Mouse (Mus musculus) kidney, postnatal 0 days (tissue): ENCODE data around the gene Bcat1. TPM values are rescaled to one million over a fixed set of nuclear protein-coding genes. Genes with fewer than 3 reads are reported as not detected.
"Not testable (repeated sequence)": the region's sequence is repeated elsewhere in the genome, so short reads cannot be mapped to it uniquely, and the experiment has no call there.

Source experiments
- ATAC-seq: fragments of 200-750 bp; cut with Nextera tagmentation; replicated peaks from 2 replicates; pipeline ENCODE4 v1.8.0; 2017; ENCODE audit warnings: low read depth, moderate number of reproducible peaks, moderate TSS enrichment, moderate library complexity; ENCODE audit not compliant: low FRiP score
- DNase-seq: peaks from one replicate; pipeline ENCODE4 v3.0.0-alpha.2; 2016; ENCODE audit warnings: low spot score
- H3K27ac ChIP-seq: fragments of 300-500 bp; sonication (generic); 2 replicates; pipeline ENCODE4 v1.5.1; 2014; ENCODE audit warnings: mild to moderate bottlenecking
- H3K27me3 ChIP-seq: fragments of 300-500 bp; sonication (generic); 2 replicates; pipeline ENCODE4 v1.6.1; 2014; ENCODE audit warnings: low read length, mixed read lengths; ENCODE audit not compliant: insufficient read depth
- H3K36me3 ChIP-seq: fragments of 300-500 bp; sonication (generic); 2 replicates; pipeline ENCODE4 v1.6.1; 2014; ENCODE audit warnings: low read length, mixed read lengths; ENCODE audit not compliant: insufficient read depth
- H3K4me1 ChIP-seq: fragments of 300-500 bp; sonication (generic); replicated peaks from 2 replicates; pipeline ENCODE4 v1.6.1; 2014; ENCODE audit warnings: antibody characterized with exemption, low read length, mixed read lengths; ENCODE audit not compliant: insufficient read depth
- H3K4me2 ChIP-seq: fragments of 300-500 bp; sonication (generic); 2 replicates; pipeline ENCODE4 v1.6.1; 2014; ENCODE audit warnings: mild to moderate bottlenecking, low read length, moderate library complexity, mixed read lengths
- H3K4me3 ChIP-seq: fragments of 300-500 bp; sonication (generic); replicated peaks from 2 replicates; pipeline ENCODE4 v1.5.1; 2014; ENCODE audit warnings: low read depth, low read length
- H3K9ac ChIP-seq: fragments of 300-500 bp; sonication (generic); 2 replicates; pipeline ENCODE4 v1.6.1; 2014; ENCODE audit warnings: low read depth, low read length
- H3K9me3 ChIP-seq: fragments of 300-500 bp; sonication (generic); replicated peaks from 2 replicates; pipeline ENCODE4 v1.6.1; 2016; ENCODE audit warnings: low read length, inconsistent platforms, mixed read lengths
- CTCF ChIP-seq: IDR thresholded peaks from 2 replicates; pipeline ENCODE4 v1.5.1; 2016; ENCODE audit warnings: antibody characterized with exemption, low read depth, mild to moderate bottlenecking, moderate library complexity
- WGBS: fragments of 180-500 bp; shearing (Covaris S2); extraction: QIAGEN DNeasy Blood & Tissue Kit; methylation state at CpG from one replicate; pipeline ENCODE4 v1.1.7; 2014; 5-methylcytosine and 5-hydroxymethylcytosine counted together
- polyA plus RNA-seq: library from polyadenylated mRNA; unstranded; fragments of >200 nt; fragmentation: Nextera tagmentation; extraction: Ambion mirVana; gene quantifications from 2 replicates; pipeline ENCODE4 v1.2.1, GENCODE M21; 2015

Bcat1 gene
- polyA plus RNA-seq, 1 experiment from 2014 or later, result 5.8 TPM

DNA sequence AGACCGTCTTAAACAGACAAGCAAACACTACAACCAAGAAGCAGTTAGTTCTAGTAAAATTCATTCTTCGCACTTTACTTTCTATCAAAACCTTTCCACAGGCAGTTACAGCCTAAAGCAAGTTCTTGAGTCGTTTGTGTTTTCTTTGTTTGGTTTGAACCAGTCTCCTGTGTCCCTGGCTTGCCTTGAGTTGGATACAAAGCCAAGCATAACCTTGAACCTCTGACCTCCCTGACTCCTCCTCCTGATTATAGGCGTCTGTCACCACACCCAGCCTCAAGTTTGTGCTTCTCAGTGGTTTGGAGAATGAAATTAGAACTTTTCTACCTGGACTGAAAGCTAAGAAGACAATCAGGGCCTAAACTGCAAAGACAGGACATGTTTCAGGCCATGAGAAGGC, 18.4 kb upstream of the Bcat1 start:
- TF ChIP-seq CTCF, result no peak
- no peak overlapping the region for H3K27ac ChIP-seq
- no peak overlapping the region for H3K4me3 ChIP-seq
- H3K9me3 ChIP-seq, result no peaks in the 10 kb centered on the region
- H3K36me3 ChIP-seq, result no peaks in the 10 kb centered on the region
- no peaks in the 10 kb centered on the region for H3K27me3 ChIP-seq
- ATAC-seq, result no peak
- no peaks in the 10 kb centered on the region for H3K4me1 ChIP-seq
- WGBS, result 69% methylated on average over 4 of the region's 4 CpGs
- no peak overlapping the region for H3K4me2 ChIP-seq
- H3K9ac ChIP-seq, result no peak overlapping the region
- no peak for DNase-seq

DNA sequence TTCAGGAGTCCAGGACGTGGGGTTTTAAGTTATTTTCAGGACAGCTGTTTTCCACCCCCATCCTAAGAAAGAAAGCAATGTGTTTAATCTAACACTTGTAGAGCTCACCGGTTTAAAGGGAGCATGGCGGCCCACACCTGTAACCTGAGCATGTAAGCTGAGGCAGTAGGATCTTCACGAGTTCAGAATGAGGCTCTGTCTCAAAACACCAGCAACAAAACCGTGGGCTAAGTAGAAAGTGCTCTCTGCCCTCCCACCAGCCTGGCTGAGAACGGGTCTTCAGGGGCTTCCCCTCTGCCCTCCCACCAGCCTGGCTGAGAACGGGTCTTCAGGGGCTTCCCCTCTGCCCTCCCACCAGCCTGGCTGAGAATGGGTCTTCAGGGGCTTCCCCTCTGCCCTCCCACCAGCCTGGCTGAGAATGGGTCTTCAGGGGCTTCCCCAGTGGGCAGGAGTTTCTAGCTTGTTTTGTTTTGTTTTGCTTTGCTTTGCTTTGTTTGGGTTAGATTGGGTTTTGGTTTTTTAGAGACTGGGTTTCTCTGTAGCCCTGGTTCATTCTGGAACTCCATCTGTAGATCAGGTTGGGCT, 17.1 kb upstream of the Bcat1 start:
- not testable (repeated sequence) for H3K9me3 ChIP-seq, H3K27ac ChIP-seq, H3K4me3 ChIP-seq, H3K4me2 ChIP-seq, H3K27me3 ChIP-seq, H3K4me1 ChIP-seq, H3K36me3 ChIP-seq, H3K9ac ChIP-seq, DNase-seq, ATAC-seq
- 40% methylated on average over 7 of the region's 7 CpGs for WGBS

DNA sequence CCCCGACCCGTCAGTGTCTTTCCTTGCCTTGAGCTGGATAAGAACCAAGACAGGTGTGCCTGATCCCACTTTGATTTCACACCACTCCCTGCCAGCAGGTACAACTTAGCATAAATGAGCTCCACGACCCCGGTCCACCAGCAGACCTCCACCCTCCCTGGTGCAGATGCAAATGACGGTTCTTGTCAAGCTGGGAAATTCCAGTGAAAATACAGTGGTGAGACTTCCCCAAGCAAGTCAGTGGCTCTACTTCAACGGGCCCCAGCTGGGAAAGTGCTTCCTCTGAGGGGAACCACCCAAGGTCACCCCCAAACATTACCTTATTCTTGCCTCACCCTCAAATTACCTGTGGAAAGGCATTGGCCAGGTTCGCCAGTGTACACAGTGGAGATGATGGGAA, 16.0 kb upstream of the Bcat1 start:
- ATAC-seq, result no peak
- H3K36me3 ChIP-seq, result no peaks in the 10 kb centered on the region
- no peak for TF ChIP-seq CTCF
- DNase-seq, result no peak
- H3K9ac ChIP-seq, result no peak overlapping the region
- H3K27ac ChIP-seq, result no peak overlapping the region
- no peaks in the 10 kb centered on the region for H3K9me3 ChIP-seq
- no peaks in the 10 kb centered on the region for H3K27me3 ChIP-seq
- WGBS, result 75% methylated on average over 7 of the region's 7 CpGs
- H3K4me2 ChIP-seq, result no peak overlapping the region
- H3K4me1 ChIP-seq, result no peaks in the 10 kb centered on the region
- no peak overlapping the region for H3K4me3 ChIP-seq

DNA sequence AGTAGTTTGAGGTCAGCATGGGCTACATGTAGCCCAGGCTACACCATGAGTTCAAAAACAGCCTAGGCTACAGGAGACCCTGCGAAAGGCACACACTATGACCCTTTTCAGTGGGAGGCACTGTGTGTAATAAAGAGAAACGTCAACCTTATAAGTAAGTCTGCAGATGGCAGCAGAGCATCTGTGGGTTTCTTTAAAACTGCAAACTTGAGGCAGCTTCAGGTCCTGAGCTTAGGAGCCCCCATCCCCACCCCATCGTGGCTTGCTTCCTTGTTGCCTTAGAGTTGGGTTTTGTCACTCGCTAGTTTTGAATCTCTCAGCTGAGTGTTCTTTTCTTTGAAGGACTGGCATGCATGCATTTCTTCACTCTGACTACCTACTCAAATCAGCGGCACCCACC, 14.9 kb upstream of the Bcat1 start:
- no peak overlapping the region for H3K27ac ChIP-seq
- no peaks in the 10 kb centered on the region for H3K4me1 ChIP-seq
- no peaks in the 10 kb centered on the region for H3K36me3 ChIP-seq
- no peak overlapping the region for H3K4me2 ChIP-seq
- ATAC-seq (no peak), DNase-seq (no peak)
- no peaks in the 10 kb centered on the region for H3K27me3 ChIP-seq
- 61% methylated on average over 5 of the region's 5 CpGs for WGBS
- no peak overlapping the region for H3K4me3 ChIP-seq
- no peaks in the 10 kb centered on the region for H3K9me3 ChIP-seq
- H3K9ac ChIP-seq, result no peak overlapping the region
- peak; percentile 21; the same call in 1 of the 2 replicates for TF ChIP-seq CTCF

DNA sequence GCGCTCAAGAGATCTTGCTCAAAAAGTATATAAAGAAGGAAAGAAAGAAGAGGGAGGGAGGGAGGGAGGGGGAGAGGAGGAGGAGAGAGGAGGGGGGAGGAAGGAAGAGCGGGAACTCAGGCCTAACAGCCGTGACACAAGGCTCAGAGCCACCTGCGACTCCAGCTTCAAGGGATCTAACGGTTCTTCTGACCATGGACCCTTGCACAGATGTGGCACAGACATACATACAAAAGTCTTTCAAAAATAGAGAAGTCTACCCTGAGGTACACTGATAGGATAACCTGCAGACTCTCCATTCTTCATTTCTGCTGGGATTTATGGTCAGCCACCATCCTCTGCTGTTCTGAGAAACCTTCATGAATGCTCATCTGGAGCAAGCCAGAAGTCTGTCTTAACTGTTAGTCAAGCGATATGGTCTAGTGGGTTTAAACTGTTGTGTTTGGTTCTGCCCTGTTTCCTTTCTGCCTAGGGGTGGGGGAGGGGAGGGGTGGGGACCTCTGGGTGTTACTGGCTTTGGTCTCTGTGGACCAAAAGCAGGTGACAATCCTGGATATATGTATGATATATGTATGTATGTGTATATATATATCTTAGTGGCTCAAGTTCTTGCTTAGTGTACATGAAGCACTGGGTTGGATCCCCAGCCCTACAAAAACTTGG, 14.3 kb upstream of the Bcat1 start:
- DNase-seq, result no peak
- Histone ChIP-seq H3K4me2 (no peak overlapping the region), H3K9ac (no peak overlapping the region), H3K27me3 (no peaks in the 10 kb centered on the region), H3K9me3 (no peaks in the 10 kb centered on the region), H3K36me3 (no peaks in the 10 kb centered on the region), H3K4me1 (no peaks in the 10 kb centered on the region), H3K27ac (no peak overlapping the region), H3K4me3 (no peak overlapping the region)
- no peak for TF ChIP-seq CTCF
- WGBS, result 57% methylated on average over 6 of the region's 6 CpGs
- ATAC-seq, result no peak; the same call in 1 of the 2 replicates

DNA sequence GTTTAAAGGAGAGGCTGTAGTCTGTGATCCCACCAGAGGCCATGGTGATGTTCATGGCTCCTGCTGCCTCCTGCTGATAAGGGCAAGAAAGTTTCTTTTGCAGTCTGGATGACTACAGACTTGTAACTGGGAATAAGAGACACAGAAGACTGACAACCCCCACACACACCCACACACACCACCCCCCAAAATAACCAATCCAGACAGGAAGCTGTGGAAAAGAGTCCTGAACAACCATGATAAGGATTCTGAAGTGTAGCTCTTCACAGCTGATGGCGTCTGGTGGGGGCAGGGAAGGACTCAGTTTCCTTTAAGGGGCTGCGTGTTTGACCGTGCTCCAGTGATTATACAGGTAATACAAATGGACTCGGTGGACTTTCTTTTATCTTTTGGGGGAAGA, 13.4 kb upstream of the Bcat1 start:
- no peak overlapping the region for H3K27ac ChIP-seq
- no peak overlapping the region for H3K4me2 ChIP-seq
- H3K9ac ChIP-seq, result no peak overlapping the region
- H3K4me3 ChIP-seq, result no peak overlapping the region
- 73% methylated on average over 4 of the region's 4 CpGs for WGBS
- H3K4me1 ChIP-seq, result no peaks in the 10 kb centered on the region
- TF ChIP-seq CTCF, result no peak
- no peak for ATAC-seq
- DNase-seq, result no peak
- H3K9me3 ChIP-seq, result no peaks in the 10 kb centered on the region
- no peaks in the 10 kb centered on the region for H3K36me3 ChIP-seq
- no peaks in the 10 kb centered on the region for H3K27me3 ChIP-seq
